Mouse (Mus musculus) E14TG2a.4 (cell line): ENCODE measurements around the gene Samsn1.

Experiments used
- CTCF ChIP-seq: conservative IDR thresholded peaks from 2 replicates; pipeline ENCODE4 v1.5.1; 2014; ENCODE audit warnings: low read length
- NANOG ChIP-seq: IDR thresholded peaks from 2 replicates; pipeline ENCODE4 v1.6.1; 2014; ENCODE audit warnings: borderline replicate concordance, low read length, mixed read lengths
- POU5F1 ChIP-seq: IDR thresholded peaks from 2 replicates; pipeline ENCODE4 v1.6.1; 2014; ENCODE audit warnings: low read length, borderline replicate concordance

- TF ChIP-seq CTCF = no peak
- TF ChIP-seq NANOG = no peak
- no peak for TF ChIP-seq POU5F1
Observed at GRCm38 (mm10) chr16:75917712-75918111, 104.4 kb downstream of the Samsn1 start.
